Mouse (Mus musculus): Measurements from ENCODE around the gene Tomm20.
"Not testable (repeated sequence)": the region's sequence is repeated elsewhere in the genome, so short reads cannot be mapped to it uniquely, and the experiment has no call there.

The Tomm20 gene

GRCm38 (mm10) chr8:126945730-126946163 is at the start of gene Tomm20:
Gene Tomm20, minus strand, starts transcription at chr8:126945844.
- DNase-seq (ENCODE audit: low spot score): peak; percentile 96

GRCm38 (mm10) chr8:126994506-126994905 is 48.9 kb upstream of the Tomm20 start:
- no peak for DNase-seq (ENCODE audit: low spot score)

GRCm38 (mm10) chr8:126989363-126990153 is 43.9 kb upstream of the Tomm20 start:
- no peak for DNase-seq (ENCODE audit: low spot score)

DNA sequence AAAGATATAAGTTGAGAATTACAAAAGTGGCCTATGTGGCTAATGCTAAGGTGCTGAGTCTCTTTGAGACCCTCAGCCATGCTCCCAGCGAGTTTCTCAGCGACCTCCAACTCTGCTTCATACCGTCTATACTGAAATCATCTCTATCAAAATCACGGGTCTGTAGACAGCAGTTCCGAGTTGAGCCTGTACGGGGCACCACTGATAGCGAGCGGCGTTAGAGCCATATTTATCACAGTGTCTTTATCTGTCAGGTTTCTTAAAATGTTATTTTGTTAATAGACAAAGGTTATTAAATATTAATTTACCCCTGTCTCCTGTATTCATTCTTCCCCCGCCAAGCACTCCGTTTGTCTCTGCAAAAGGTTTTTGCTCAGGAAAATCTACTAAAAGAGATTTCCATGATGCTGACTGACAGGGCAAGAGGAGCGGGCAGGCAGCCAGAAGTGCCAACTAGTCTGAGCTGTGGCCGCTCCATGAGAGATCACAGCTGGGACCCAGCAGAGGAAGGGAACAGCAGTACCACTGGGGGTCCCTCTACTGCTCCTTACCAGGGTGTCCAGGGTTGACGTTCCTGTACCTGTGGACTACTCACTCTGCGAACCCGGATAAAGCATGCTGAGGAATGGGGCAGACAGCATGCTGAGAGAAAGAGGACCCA is 42.8 kb upstream of the Tomm20 start:
- DNase-seq (ENCODE audit: low spot score): no peak

DNA sequence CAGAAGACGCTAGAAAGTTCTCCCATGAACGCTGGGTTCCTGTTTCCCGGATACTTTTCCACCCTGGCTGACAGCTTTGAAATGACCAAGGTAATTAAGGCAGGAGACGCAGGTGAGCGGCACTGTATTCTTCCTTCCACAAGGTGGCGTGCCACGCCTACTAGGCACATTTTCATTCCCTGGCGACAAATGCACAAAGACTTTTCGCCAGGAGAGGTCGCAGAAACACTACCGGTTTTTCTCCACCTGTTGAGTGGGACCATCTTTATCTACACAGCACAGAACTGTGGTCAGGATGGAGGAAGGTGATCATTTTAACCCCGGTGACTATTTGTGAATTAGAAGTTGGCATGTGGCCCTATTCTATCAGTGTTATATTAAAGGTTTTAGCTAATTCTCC is 40.9 kb upstream of the Tomm20 start:
- peak; percentile 86 for DNase-seq (ENCODE audit: low spot score)

GRCm38 (mm10) chr8:126980046-126980445 is 34.4 kb upstream of the Tomm20 start:
- no peak for DNase-seq (ENCODE audit: low spot score)

DNA sequence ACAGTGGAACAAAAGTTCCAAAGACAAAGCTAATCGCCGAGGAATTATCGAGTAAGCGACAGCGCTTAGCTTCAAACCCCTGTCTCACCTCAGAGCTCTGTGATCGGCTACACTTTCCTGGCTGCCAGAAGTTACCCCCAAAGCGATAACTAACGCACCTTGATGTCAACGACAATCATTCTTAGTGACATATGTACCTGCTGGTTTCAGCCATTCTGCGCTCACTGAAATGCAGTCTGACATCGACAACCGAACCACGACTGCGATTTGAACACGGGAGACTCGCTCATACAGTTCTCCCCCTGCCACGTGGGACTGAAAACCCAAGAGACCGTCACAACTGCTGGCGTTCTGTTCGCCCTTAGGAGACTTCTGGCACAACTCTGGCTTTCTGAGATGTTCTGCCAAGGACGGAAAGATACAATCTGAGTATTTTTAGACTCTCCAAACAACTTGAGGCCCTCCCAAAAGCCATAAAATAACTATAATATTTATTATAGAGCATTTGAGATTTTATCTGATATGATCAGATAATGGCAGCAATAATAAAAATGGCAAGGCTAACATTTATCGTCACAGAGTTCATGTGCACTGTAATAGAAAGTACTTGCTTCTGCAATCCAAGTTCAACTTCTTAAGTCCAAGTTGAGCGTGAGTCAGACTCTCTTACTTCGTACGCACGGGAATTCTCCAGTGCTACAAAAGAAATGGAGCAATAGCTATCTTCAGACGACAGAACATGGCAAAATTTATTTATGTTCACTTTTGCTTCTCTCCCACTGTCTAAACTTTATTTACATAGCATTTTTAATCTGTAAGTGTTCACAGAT is 33.7 kb upstream of the Tomm20 start:
- DNase-seq (ENCODE audit: low spot score): no peak

GRCm38 (mm10) chr8:126978535-126978934 is 32.9 kb upstream of the Tomm20 start:
- DNase-seq (ENCODE audit: low spot score): not testable (repeated sequence)

DNA sequence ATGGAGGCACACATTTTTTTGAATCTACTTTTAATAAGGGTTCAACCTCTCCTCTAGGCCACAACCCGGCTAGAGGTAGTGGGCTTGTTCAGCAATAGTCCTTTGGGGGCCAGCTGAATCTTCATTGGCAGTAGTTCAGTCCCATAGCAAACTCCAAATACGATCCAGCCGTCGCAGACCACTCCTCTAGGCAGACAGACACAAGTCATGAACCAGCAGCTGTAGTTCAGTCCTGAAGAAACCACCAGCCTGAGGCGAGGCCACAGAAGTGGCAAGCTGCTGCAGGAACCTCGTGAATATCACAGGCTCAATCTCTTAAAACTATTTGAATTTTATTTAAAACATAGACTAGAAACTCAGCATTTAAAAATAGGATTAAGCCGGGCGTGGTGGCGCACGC is 32.4 kb upstream of the Tomm20 start:
- DNase-seq (ENCODE audit: low spot score): no peak

- DNase-seq (ENCODE audit: low spot score): no peak
Observed at GRCm38 (mm10) chr8:126976608-126977348, 31.1 kb upstream of the Tomm20 start.

DNA sequence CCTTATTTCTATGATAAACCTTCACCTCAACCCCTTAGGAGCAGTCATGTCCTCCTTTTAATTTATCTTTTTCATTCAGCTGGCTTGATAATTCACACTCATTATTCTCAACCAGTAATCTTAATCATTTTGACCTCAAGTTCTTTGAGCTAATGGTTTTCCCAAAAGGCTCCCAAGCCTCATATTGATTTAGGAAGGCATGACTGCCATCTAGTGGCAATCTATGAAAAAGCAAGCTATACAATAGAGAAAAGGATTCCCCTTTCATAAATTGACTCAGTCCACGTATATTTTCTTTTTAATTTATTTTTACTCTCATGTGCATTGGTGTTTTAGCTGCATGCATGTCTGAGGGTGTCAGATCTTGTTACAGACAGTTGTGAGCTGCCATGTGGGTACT is 30.1 kb upstream of the Tomm20 start:
- no peak for DNase-seq (ENCODE audit: low spot score)

GRCm38 (mm10) chr8:126974511-126974910 is 28.9 kb upstream of the Tomm20 start:
- no peak for DNase-seq (ENCODE audit: low spot score)

GRCm38 (mm10) chr8:126973686-126974265 is 28.1 kb upstream of the Tomm20 start:
- DNase-seq (ENCODE audit: low spot score): no peak

- DNase-seq (ENCODE audit: low spot score): no peak
Observed at GRCm38 (mm10) chr8:126972649-126973048, 27.0 kb upstream of the Tomm20 start.

DNA sequence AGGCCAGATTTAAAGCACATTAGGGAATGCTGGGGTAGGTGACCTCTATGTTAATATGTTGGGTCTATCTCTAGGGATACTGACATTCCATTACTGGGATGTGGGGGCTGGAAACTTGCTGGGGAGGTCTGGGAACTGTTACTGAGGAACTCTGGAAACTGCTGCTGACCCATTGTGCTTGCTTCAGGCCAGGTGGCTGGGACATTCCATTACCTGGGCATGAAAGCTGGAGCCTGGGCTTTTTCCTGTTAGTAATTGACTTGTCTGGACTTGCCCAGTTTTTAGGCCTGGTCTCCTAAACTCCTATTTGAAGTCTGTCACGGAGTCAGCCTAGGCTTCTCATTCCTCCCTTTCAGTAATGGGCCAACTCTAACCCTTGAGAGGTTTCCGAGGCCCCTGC is 26.5 kb upstream of the Tomm20 start:
- no peak for DNase-seq (ENCODE audit: low spot score)

GRCm38 (mm10) chr8:126971314-126971664 is 25.6 kb upstream of the Tomm20 start:
- DNase-seq (ENCODE audit: low spot score): no peak

GRCm38 (mm10) chr8:126970579-126971313 is 25.1 kb upstream of the Tomm20 start, which contains the start of gene Rbm34:
Gene Rbm34, minus strand, starts transcription at chr8:126971071.
- peak; percentile 92 for DNase-seq (ENCODE audit: low spot score)

GRCm38 (mm10) chr8:126969546-126969945 is 23.9 kb upstream of the Tomm20 start:
- no peak for DNase-seq (ENCODE audit: low spot score)

- no peak for DNase-seq (ENCODE audit: low spot score)
Observed at GRCm38 (mm10) chr8:126968107-126968506, 22.5 kb upstream of the Tomm20 start.

GRCm38 (mm10) chr8:126965246-126965645 is 19.6 kb upstream of the Tomm20 start:
- DNase-seq (ENCODE audit: low spot score): no peak

- DNase-seq (ENCODE audit: low spot score): no peak
Observed at GRCm38 (mm10) chr8:126962871-126963270, 17.2 kb upstream of the Tomm20 start.
